Mouse (Mus musculus) left cerebral cortex, adult 8-10 months (tissue): ENCODE results near the gene Gm15737. TPM values are rescaled to one million over a fixed set of nuclear protein-coding genes. Genes with fewer than 3 reads are reported as not detected.

Experiments used
- DNase-seq, 2 experiments: peaks; one replicate each; pipeline ENCODE4 v3.0.0; 2022; ENCODE audit warnings: low spot score in 2 of 2
- total RNA-seq, 4 experiments: library from RNA; stranded (reverse); gene quantifications; 2 replicates each; pipeline ENCODE4 v1.2.4; 2022

Gm15737 gene
- total RNA-seq, 4 experiments from 2014 or later: 0.06 TPM; not detected in 3

DNA sequence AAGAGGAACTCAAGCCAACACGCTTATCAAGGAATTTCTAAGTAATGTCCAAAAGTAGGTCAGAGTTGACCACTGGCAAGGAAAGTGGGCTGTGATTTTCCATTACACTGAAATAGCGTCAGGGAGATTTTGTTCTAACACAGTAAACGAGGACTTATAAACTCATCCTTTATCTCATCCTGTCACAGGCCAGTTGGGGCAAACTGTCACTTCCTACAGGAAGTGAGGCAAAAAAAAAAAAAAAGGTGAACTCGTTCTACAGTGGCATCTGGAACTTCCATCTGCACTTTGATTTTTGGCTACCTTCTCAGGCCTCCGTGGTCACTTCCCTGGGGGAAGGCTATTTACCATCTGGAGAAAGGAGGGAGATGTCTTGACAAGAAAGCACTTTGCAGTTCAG is 5.7 kb downstream of the Gm15737 start:
- no peak for DNase-seq

DNA sequence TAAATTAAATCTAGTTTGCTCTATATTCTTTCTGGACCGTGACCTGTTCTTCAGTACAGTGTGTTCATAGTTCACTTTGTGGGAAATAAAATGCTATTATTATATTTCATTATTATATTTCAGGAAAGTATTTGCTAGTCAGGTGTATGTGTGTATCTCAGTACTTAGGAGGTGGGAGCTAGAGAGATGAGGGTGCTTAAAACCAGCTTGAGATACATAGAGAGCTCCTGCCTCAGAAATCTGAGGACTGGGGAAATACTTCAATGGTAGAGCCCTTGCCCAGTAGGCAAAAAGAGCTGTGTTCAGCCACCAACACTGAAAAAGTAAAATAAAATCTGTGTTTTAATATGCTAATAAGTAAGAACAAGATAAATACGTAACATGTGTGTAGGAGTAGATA is 6.2 kb downstream of the Gm15737 start:
- no peak for DNase-seq

DNA sequence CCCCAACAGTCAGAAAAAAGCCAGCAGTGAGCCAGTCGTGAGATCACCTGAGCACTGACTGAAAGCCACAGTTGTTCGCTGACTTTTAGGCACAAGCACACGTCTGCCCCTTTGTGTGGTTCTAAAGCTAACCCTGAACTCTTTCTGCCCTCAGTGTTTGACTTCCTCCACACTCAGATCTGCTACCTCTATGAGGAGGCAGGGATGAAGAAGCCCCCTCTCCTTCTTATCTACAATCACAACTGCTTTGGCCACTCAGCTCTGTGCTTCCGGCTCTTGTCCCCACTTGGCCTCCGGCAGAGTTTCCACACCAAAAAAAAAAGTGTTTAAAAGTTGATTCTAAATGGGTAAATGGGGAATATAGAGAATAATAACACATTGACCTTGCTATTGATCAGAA is 7.0 kb downstream of the Gm15737 start:
- no peak for DNase-seq

DNA sequence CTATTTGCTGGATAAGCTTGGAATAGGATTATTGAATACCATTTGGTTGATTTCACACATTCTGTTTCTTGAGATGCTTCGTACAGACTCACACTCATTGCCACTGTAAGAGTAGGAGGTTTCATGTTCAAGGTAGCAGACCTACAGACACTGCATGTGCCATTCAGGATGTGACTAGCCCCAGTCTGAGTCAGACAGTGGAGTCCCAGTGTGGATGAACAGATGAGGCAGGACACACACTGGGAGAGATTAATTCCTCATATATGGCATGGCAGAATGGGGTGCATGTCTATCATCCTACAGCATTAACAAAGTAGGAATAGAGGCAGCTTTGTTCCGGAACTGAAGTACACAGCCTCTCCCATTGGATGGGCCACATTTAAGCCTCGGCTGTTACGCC is 8.1 kb downstream of the Gm15737 start:
- no peak for DNase-seq

DNA sequence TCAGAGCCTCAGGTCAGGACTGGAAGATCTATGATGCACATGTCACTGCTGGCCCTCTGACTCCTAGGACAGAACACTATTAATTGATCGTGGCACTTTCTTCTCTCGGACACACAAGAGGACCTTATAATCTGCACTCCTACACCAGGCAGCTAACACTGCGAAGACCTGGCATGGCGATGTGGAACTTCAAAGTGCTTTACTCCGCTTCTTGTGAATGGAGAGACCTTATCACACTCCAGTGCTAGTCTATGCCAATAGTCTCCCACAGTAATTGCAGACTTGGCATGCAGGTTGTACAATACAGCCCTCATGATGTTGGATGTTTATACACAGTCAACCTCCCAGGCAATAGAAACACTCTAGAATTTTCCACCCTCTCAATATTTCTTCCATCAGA is 9.6 kb downstream of the Gm15737 start:
- DNase-seq: no peak

- no peak for DNase-seq
Measured at GRCm38 (mm10) chr6:92879700-92880265, 10.6 kb downstream of the Gm15737 start.

GRCm38 (mm10) chr6:92882446-92882845 is 13.3 kb downstream of the Gm15737 start:
- DNase-seq: no peak

DNA sequence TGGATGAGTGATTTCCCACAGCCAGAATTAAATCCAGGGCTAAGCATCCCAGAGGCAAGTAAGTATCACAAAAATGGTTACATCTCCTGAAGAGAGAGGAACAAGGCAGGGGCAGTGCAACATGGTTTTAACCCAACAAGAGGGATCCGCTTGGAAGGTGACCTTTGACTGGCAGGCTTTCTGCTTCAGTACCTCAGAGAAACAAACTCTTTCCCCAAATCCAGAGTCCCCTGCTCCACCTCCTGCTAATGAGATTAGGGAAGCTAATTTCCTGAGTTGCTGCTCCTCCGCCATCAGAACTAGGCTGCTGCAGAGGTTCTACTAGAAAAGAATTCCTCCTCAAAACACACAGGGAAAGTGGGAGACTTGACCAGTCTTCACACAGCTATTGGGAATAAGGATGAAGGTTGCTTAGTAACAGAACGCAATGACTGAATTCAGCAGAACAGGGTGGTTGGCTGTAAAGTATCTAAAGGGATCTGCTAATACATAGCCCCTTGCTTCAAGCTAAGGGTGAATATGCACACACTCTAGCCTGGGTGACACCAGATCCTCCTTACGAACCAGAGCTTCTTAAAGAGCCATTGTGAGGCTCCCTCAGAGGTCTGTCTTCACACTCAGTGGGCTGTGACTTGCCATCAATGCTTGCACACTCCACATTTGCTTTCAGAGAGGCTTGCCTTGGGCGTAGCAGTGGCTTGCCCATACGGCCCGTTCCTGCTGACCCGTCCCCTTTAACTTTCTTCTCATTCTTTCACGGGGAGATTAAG is 14.2 kb downstream of the Gm15737 start:
- no peak for DNase-seq

GRCm38 (mm10) chr6:92891535-92891934 is 22.4 kb downstream of the Gm15737 start:
- no peak for DNase-seq

DNA sequence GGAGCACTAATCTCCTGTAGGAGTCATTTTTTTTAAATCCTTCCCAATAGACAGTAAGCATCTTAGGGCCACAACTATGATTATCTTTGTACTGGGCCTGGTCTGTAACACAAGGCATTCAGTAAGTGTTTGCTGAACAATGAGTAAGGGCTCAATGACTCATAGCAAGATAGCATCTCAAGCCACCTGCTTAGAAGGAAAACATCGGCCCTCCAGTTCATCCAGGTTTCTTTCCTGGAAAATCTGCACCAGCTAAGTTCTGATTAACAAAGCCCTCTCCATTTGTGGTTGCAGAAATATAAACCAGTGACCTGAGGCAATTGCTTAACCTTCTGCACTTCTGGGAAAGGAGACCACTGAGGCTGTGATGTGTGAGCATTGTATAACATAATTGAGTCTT is 34.9 kb downstream of the Gm15737 start:
- no peak for DNase-seq

DNA sequence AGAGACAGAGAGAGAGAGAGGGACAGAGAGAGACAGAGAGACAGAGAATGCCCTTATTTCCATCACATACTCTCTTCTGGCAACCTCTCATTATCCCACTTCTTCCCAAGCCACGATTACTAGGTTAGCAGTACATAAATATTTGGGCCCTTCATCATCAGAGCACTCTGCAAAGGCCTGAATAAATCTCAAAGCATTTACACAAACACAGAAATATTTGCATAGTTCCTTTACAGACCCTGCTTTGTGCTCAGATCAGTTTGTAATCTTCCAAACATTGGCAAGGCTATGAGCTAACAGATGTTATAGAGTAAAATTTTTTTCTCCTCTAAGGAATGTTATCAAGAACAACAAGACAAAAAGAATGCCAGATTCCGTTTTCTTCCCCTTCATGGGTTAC is 35.3 kb downstream of the Gm15737 start:
- DNase-seq: no peak

GRCm38 (mm10) chr6:92905922-92906321 is 36.8 kb downstream of the Gm15737 start:
- no peak for DNase-seq

- DNase-seq: no peak
Measured at GRCm38 (mm10) chr6:92909361-92909760, 40.2 kb downstream of the Gm15737 start.

DNA sequence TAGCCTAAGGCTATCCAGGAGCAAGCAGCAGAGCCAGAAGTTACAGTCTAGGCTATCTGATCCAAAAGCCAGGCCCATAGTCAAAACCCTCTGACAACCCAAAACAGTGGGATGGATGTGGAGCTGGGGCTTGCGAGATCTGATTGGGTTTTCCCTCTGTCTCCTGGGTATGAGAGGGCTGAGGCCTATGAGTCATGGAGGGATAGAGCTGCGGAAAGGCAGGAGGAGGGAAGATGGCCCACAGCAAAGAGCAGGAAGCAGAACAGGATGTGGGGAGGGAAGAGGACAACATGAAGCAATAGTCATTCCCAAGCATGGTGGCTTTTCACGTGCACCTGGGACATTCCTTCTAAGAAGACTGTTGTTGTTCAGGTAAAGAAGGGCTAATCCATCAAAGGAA is 41.5 kb downstream of the Gm15737 start:
- DNase-seq: no peak

DNA sequence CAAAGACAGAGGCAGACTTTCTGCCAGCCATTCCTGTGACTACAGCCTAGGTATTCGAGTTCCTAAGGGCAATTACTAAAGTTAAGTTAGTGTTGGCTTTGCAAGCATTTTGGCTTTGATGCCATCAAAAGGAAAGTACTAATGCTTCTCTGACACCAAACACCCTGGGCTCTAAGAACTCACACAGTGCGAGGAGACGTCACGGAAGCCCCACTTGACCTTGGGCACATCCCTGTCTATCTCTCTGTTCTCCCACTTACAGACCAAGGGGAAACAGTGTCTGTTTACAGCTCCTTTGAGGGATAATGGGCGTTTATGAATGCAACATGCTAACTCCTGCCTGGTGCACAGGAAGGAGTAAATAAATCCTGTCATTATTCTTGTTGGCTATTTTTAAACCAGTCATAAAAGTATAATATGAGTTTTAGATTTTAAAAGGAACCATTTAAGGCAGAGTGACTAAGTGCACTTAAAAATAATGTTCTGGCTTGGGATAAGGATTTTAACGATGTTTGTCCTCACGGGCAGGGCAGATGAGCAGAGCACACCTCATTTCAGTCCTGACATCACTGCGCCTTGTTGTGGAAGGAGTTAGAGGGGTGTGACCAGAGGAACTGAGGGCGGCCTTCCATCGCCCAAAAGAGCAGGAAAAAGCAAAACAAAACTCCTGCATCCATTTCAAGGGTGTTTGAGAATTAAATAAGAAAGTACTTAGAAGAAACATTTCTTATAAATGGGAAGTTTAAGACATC is 52.0 kb downstream of the Gm15737 start:
- no peak for DNase-seq

GRCm38 (mm10) chr6:92921843-92922242 is 52.7 kb downstream of the Gm15737 start:
- no peak for DNase-seq

DNA sequence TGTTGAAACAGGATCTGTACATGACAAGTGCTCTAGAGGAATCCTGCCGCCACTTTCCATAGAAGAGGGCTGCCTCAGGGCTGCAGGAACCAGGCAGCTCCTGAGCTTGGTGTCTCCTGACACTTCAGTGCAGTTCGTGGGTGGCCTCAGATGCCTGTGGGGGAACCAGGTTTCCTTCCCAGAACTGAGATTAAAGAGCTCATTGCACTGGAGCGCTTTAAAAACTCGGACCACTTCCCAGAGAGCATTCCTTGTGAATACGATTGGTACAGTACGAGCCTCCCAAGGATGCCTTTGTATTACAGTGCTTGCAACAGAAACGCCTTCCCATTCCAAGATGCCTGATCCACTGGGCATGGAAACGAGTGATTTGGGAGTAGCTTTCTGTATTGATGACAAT is 55.4 kb downstream of the Gm15737 start:
- no peak for DNase-seq

GRCm38 (mm10) chr6:92928261-92928660 is 59.1 kb downstream of the Gm15737 start:
- DNase-seq: no peak
